Mouse (Mus musculus) T-helper 1 cell (primary cell): ENCODE measurements around the gene Plcd1.

Source experiments
- in situ Hi-C: fragments of 300-600 bp; cut with MboI, MseI; formaldehyde crosslinking; loops from one replicate; pipeline ENCODE4 v1.15.1; 2025; ENCODE audit warnings: high pct_unique_total_duplicates

Gene Plcd1

DNA sequence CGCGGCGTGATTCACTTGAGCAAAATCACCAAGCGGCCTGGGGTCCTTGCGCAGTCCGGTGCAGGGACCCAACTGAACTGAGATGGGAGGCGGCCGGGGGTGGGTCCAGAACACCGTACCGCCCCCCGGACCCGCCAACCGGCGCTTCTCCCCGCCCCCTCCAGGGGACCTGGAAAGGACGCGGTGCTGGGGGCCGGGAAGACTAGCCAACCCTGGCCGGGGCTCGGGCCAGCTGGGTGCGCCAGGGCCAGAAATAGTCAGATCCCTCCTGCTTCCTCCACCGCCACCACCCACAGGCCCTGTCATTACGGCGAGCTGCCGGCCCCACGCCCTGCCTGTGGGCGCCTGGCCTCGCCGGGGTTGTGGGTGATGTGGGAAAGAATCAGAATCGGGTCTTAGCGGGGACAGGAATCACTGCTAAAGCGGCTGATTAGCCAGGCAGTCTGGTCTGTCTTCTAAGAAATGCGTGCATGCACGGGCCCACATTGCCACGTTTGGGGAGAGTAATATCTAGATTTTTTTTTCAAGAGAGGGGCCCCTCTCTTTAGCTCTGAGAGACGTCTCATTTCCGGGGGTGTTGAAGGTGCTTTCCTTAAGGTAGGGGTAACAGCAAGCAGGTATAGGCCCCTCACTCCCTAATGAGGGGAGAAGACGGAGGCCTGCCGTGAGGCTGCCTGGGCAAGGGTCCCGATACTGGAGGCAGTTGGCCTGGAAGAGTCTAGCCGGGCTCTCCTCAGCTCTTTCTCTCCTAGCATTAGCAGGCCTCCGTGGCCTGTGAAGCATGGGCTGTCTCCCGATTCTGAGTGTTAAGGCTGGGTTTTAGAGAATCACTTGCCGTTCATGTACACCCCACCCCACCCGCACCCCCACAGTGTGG, at the start of gene Plcd1:
Gene Plcd1 (minus strand): TSS at position 84 of the 877 bp plus-strand sequence.
- in situ Hi-C loops, result loop anchor here (10.0 kb wide), 1 partner anchor 1051 kb away; the partner anchor contains the start of gene Mobp

- in situ Hi-C loops, result no loop called here
Observed at GRCm38 (mm10) chr9:119142066-119142465, 48.8 kb upstream of the Plcd1 start.

GRCm38 (mm10) chr9:119138836-119139235, 45.5 kb upstream of the Plcd1 start:
- in situ Hi-C loops, result no loop called here

- in situ Hi-C loops, result no loop called here
Observed at GRCm38 (mm10) chr9:119130692-119131091, 37.4 kb upstream of the Plcd1 start.

DNA sequence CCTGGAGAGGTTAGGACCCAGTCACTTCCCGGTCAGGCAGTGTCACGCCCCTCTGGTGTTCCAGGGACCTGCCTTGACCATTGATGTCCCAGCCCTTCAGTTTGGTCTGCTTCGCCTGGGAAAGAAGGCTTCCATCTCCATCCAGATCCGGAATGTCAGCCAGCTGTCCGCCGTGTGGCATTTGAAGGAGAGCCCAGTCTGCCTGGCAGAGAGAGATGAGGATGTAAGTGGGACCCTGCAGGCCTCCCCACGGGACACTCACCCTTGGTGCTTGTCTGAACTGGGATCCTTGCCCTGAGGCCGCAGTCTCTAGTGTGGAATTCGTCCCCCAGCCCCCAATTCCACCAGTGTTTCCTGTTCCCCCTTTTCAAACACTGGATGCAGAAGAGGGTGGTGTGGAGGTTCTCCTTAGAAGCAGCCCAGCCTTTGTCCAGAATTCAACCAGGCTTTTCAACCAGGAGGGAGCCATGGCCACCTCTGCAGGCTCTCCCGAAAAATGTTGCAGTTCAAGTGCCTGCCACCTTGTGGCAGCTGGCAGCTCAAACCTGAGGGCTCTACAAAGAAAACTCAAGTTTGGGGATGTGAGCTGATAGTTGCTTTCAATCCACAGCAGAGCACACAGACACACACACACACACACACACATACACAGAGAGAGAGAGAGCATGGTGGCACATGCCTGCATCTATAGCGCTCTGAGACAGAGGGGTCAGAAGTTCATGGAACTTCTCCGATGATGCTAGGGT, 35.3 kb upstream of the Plcd1 start:
- in situ Hi-C loops, result no loop called here

- in situ Hi-C loops, result no loop called here
Observed at GRCm38 (mm10) chr9:119122596-119123369, 29.5 kb upstream of the Plcd1 start.

- in situ Hi-C loops, result no loop called here
Observed at GRCm38 (mm10) chr9:119120168-119120560, 26.9 kb upstream of the Plcd1 start.

DNA sequence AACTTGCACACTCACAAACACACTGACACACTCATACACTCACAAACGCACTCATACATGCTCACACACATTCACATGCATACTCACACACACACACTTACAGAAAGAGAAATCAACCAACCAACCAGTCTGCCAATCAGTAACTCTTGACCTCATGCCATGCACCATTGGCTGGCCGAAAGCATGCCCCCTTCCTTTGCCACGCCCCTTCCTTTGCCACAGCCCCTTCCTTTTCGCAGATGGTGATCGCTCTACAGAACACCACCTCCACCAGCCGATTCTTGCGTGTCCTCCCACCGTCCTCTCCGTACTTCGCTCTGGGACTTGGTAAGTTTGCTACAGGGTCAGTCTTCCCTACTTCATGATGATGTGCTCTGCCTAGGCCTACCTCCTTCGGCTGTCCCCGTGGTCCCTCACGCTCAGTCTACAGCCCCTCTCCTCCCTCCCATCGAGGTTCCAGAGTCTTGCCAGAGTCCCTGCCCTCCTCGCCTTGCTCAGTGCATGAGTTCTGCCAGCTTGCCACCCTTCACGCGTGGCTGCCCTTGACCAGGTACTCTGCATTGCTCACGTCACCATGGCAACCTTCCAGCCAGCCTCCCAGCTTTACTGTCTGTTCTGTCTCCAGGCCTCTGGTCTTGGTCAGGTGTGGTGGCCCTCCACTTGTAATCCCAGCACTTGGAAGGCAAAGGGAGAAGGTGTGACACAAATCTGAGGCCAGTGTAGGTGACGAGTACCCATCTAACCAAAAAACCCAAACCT, 26.3 kb upstream of the Plcd1 start:
- in situ Hi-C loops, result no loop called here

GRCm38 (mm10) chr9:119114911-119115310, 21.6 kb upstream of the Plcd1 start:
- in situ Hi-C loops, result no loop called here

DNA sequence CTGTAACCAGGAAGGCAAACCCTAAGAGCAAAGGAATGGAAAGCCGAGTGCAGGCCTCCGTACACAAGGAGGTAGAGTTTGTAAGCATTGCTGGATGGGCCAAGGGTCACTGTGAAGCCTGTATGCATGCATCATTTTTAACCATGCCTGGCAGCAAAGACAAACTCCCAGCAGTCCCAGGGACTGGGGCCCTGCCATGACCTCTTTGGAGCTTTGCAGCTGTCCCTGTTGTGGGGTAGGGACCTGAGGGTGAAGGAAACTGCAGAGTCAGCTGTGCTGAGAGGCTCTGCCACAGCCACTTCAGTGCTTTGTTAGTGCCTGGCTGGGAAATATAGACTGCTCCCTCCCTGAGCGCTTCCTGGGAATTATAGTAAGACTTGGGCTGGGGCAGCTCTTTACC, 17.3 kb upstream of the Plcd1 start:
- in situ Hi-C loops, result no loop called here

GRCm38 (mm10) chr9:119109685-119110353, 16.5 kb upstream of the Plcd1 start:
- in situ Hi-C loops, result no loop called here

DNA sequence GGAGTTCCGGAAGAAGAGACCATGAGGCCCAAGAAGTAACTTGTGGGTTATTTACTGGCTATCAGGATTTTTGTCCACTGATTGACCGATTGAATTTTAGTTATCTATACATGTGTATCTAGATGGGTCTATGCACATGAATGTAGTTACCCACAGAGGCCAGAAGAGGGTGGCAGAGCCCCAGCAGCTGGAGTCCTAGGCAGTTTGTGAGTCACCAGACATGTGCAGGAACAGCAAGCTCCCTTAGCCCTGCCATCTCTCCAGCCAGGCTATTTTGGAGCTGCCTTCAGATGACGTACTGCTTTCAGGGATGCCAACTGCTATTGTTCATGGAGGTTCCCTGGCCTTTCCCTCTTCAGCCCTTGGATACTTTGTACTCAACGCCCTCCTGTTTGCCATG, 14.3 kb upstream of the Plcd1 start:
- in situ Hi-C loops, result no loop called here

GRCm38 (mm10) chr9:119102783-119103113, 9.4 kb upstream of the Plcd1 start:
- in situ Hi-C loops, result no loop called here

DNA sequence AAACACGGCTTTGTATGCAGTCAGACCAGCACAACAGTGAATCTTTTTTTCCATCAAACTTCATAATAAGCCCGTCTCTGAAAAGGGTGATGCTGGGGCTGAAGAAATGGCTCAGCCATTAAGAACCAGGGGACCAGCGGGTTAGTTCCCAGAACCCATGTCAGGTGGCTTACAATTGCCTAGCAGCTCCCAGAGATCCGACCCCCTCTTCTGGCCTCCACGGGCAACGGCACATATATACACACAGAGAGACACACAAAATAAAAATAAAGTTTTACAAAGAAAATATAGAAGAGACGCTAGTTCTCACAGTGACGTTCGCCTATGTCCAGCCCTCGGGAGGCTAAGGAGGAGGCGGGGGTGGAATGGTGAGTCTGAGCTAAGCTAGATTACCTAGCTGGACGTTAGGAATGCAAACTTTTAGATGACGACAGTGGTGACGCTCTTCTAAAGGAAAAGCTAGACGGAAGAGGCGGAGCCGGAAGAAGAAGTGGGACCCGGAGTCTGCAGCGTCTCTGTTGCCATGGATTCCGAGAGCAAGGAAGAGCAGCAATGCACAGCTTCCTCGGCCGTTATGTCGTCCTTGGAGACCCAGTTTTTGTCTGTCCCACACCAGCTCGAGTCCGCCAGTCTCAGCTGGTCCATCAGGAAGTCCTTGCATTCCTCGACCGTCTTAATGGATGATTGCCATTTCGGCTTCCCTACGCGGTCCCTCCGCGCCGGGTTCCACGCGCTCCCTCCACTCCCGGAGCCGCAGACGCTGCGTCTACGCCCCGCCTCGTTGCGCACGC, 8.9 kb upstream of the Plcd1 start, which contains the start of gene Dlec1:
Gene Dlec1 (plus strand): TSS at position 487 of the 791 bp plus-strand sequence.
- in situ Hi-C loops, result no loop called here

DNA sequence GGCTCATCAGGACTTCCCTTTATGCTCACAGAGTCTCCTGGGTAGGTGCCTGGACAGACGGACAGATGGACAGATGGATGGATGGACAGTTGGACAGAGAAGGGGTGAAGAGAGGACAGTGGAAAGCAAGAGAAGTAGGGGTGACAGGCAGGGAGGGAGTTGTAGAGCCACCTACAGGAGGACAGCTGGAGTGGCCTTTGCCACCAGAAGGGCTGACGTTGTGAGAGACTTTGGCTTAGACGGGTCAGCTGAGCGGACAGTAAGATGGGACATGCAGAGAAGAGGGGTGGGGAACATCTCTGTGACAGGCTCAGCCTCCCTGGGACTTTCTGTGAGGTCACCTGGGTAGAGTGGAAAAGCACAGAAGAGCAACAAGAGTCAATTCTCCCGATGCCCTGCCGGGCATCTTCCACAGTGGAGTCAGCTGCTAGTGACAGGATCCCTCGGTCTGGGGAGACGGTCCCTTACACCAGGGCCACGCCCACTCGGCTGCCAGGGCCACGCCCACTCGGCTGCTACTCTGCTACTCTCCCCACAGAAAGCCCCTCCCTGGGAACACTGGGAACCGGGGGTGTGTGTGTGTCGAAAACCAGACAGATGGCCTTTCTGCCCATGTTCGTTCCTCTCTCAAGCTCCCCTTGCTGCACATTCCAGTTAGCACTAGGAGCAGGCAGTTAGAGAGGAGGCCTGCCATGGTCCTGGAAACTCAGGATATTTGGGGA, 7.0 kb upstream of the Plcd1 start:
- in situ Hi-C loops, result no loop called here

GRCm38 (mm10) chr9:119094462-119095109, 1.3 kb upstream of the Plcd1 start:
- in situ Hi-C loops, result loop anchor here (10.0 kb wide), 1 partner anchor 1050 kb away; the partner anchor contains the start of gene Mobp

- in situ Hi-C loops, result loop anchor here (10.0 kb wide), 1 partner anchor 1052 kb away; the partner anchor contains the start of gene Mobp
Observed at GRCm38 (mm10) chr9:119092473-119093418, 556 bp downstream of the Plcd1 start.
